Mouse (Mus musculus): Measurements from ENCODE around the gene Tmem132e. TPM values are rescaled to one million over a fixed set of nuclear protein-coding genes. Genes with fewer than 3 reads are reported as not detected.

Tmem132e gene
- polyA plus RNA-seq, 1 experiment from 2014 or later = 1.8 TPM

DNA sequence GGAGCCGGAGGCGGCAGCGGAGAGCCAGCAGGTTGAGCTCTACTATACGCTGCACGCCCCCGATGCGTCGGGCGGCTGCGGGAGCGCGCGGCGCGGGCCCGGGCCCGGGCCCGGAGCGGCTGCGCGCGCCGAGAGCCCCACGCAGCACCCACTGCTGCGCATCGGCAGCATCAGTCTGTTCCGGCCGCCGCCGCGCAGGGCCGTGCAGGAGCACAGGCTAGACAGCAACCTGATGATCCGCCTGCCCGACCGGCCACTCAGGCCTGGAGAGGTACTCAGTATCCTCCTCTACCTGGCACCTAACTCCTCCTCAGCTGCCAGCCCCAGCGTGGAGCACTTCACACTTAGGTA, 46.1 kb downstream of the Tmem132e start:
- Histone ChIP-seq H3K4me3 (peak overlapping the region; percentile 40), H3K27ac (no peak overlapping the region), H3K4me1 (peaks cover 11% of the 10 kb centered on the region), H3K4me2 (replicated peaks) (peak overlapping the region; percentile 79), H3K9me3 (no peaks in the 10 kb centered on the region), H3K27me3 (peaks cover 64% of the 10 kb centered on the region), H3K36me3 (no peaks in the 10 kb centered on the region), H3K9ac (no peak overlapping the region)
- 3% methylated on average over 36 of the region's 36 CpGs for WGBS
- ATAC-seq (ENCODE audit: insufficient number of reproducible peaks, insufficient read depth, low FRiP score, low TSS enrichment) = peak; percentile 67; the same call in 1 of the 2 replicates

DNA sequence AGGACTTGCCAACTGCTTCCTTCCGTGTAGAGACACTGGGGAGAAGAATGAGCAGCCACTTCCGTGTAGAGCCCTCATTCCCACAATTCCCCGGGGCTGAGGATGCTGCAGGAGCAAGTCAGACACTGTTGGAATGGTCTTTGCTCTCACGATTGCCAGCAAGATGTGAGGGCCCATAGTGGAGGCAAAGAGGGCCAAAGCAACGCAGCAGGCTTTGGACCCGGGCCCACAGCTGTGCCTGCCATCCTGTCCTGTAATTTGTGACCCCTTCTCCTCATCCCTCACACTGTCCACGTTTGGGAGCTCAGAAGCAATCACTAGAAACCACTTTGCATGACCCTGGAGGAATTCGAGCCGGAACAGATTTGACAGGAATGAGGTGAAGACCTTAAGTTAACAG, 59.8 kb downstream of the Tmem132e start:
- H3K27me3 ChIP-seq = no peaks in the 10 kb centered on the region
- 57% methylated on average over 9 of the region's 9 CpGs for WGBS
- H3K36me3 ChIP-seq = no peaks in the 10 kb centered on the region
- H3K4me3 ChIP-seq = no peak overlapping the region
- no peaks in the 10 kb centered on the region for H3K4me1 ChIP-seq
- no peak for ATAC-seq (ENCODE audit: insufficient number of reproducible peaks, insufficient read depth, low FRiP score, low TSS enrichment)
- no peak overlapping the region for H3K27ac ChIP-seq
- H3K9ac ChIP-seq = no peak overlapping the region
- no peak overlapping the region for H3K4me2 ChIP-seq (replicated peaks)
- no peaks in the 10 kb centered on the region for H3K9me3 ChIP-seq

DNA sequence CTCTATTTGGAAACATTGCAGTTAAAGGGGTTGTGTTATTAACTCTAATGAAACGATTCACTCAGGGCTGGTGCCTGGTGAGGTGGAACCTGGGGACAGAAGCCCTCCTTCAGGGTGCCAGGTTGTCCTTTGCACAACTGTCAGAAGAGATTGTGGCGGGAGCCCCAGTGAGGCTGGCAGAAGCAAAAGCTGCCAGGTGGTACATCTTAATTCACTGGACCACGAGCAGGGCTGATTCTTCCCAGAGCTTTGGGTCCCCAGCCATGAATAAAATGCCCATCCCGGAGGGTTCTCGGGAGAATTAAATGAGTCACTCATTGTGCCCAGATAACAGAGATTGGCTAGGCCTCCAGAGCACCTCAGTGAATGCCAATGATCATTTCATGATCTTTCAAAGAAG, 63.8 kb downstream of the Tmem132e start:
- H3K4me2 ChIP-seq (replicated peaks) = no peak overlapping the region
- no peaks in the 10 kb centered on the region for H3K9me3 ChIP-seq
- H3K36me3 ChIP-seq = no peaks in the 10 kb centered on the region
- H3K9ac ChIP-seq = no peak overlapping the region
- WGBS = 71% methylated on average over 5 of the region's 5 CpGs
- H3K27ac ChIP-seq = no peak overlapping the region
- ATAC-seq (ENCODE audit: insufficient number of reproducible peaks, insufficient read depth, low FRiP score, low TSS enrichment) = no peak
- H3K4me1 ChIP-seq = no peaks in the 10 kb centered on the region
- no peaks in the 10 kb centered on the region for H3K27me3 ChIP-seq
- no peak overlapping the region for H3K4me3 ChIP-seq

DNA sequence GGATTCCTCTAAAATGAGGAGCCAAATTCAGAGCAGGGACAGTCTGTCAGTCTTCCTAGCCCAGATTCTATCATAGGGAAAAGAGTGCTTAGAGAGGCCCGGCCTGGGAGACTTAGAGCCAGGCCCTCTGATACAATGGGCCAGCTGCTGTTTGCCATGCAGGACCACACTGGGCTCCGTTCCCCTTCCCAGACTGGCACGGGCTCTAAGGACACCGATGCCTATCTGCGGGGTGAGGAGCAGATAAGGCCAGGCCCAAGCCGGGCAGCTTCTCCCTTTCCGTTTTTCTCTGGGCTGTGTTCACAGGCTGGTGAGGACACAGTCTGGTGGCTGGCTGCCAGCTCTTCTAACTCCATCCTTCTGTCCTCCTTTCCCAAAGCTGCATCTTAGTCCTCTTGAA, 64.5 kb downstream of the Tmem132e start:
- WGBS = 75% methylated on average over 7 of the region's 7 CpGs
- H3K4me2 ChIP-seq (replicated peaks) = no peak overlapping the region
- no peak for ATAC-seq (ENCODE audit: insufficient number of reproducible peaks, insufficient read depth, low FRiP score, low TSS enrichment)
- no peak overlapping the region for H3K27ac ChIP-seq
- H3K4me3 ChIP-seq = no peak overlapping the region
- no peaks in the 10 kb centered on the region for H3K4me1 ChIP-seq
- H3K9ac ChIP-seq = no peak overlapping the region
- no peaks in the 10 kb centered on the region for H3K27me3 ChIP-seq
- H3K36me3 ChIP-seq = no peaks in the 10 kb centered on the region
- H3K9me3 ChIP-seq = no peaks in the 10 kb centered on the region

DNA sequence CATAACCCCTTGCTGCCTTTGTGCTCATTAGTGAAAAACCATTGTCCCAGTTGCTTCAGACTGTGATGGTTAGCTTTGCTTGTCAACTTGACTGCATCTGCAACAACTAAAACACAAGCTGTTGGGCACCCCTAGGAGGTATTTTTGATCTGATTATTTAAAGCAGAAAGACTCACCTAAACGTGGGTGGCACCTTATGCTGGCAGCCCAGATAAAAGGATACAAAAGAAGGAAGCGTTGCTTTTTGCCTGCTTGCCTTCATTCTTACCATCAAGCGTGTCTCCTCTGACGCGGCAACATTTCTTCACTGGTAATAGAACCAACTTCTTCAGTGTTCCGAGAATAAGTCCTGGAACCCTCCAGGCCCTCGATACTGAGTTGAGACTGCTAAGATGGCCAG, 72.6 kb downstream of the Tmem132e start:
- 86% methylated on average over 7 of the region's 7 CpGs for WGBS
- Histone ChIP-seq H3K27ac (no peak overlapping the region), H3K9me3 (no peaks in the 10 kb centered on the region), H3K4me3 (no peak overlapping the region), H3K9ac (no peak overlapping the region), H3K4me1 (no peaks in the 10 kb centered on the region), H3K27me3 (no peaks in the 10 kb centered on the region), H3K36me3 (no peaks in the 10 kb centered on the region), H3K4me2 (replicated peaks) (no peak overlapping the region)
- no peak for ATAC-seq (ENCODE audit: insufficient number of reproducible peaks, insufficient read depth, low FRiP score, low TSS enrichment)

DNA sequence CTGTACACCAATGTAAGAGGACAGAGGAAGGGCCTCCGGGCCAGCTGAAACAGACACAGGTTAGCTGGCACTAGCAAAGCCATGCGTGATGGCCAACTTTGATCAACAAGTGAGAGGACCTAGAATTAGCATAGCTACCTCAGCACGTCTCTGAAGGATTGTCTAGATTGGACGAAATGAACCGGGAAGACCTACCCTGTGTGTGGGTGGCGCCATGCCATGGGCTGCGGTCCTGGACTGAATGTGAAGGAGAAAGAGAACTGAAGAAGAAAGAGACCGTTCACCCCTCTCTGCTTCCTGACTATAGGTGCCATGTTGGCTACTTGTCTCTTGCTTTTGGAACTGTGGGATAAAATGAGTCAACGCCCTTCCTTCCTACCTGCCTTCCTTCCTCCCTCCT, 76.8 kb downstream of the Tmem132e start:
- no peak overlapping the region for H3K4me3 ChIP-seq
- H3K9ac ChIP-seq = no peak overlapping the region
- no peaks in the 10 kb centered on the region for H3K4me1 ChIP-seq
- H3K4me2 ChIP-seq (replicated peaks) = no peak overlapping the region
- H3K27me3 ChIP-seq = no peaks in the 10 kb centered on the region
- H3K36me3 ChIP-seq = no peaks in the 10 kb centered on the region
- H3K9me3 ChIP-seq = no peaks in the 10 kb centered on the region
- WGBS = 88% methylated on average over 9 of the region's 9 CpGs
- no peak overlapping the region for H3K27ac ChIP-seq
- no peak for ATAC-seq (ENCODE audit: insufficient number of reproducible peaks, insufficient read depth, low FRiP score, low TSS enrichment)

GRCm38 (mm10) chr11:82467218-82467617, 78.5 kb downstream of the Tmem132e start:
- no peak for ATAC-seq (ENCODE audit: insufficient number of reproducible peaks, insufficient read depth, low FRiP score, low TSS enrichment)
- Histone ChIP-seq H3K36me3 (no peaks in the 10 kb centered on the region), H3K4me1 (no peaks in the 10 kb centered on the region), H3K27me3 (no peaks in the 10 kb centered on the region), H3K9me3 (no peaks in the 10 kb centered on the region), H3K27ac (no peak overlapping the region), H3K4me3 (no peak overlapping the region), H3K9ac (no peak overlapping the region), H3K4me2 (replicated peaks) (no peak overlapping the region)
- 84% methylated on average over 7 of the region's 7 CpGs for WGBS

DNA sequence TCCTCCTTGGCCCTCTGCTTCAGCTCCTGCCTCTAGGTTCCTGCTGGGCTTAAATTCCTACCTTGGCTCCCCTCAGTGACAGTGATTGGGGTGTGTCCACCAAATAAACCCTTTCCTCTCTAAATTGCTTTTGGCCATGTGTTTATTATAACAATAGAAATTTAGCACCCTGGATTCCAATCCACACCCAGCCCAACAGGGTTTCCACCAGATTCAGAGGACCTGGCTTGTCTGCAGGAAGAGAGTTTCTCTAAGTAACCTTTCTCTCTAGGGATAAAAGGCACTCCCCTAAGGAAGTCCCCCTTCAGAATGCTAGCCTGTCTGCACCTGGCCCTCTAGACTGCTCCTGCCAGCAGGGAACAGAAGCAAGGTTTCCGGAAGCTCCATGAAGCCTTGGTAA, 82.4 kb downstream of the Tmem132e start:
- 71% methylated on average over 1 of the region's 1 CpGs for WGBS
- Histone ChIP-seq H3K9me3 (no peaks in the 10 kb centered on the region), H3K4me1 (no peaks in the 10 kb centered on the region), H3K4me3 (no peak overlapping the region), H3K36me3 (no peaks in the 10 kb centered on the region), H3K9ac (no peak overlapping the region), H3K4me2 (replicated peaks) (no peak overlapping the region), H3K27ac (no peak overlapping the region), H3K27me3 (no peaks in the 10 kb centered on the region)
- no peak for ATAC-seq (ENCODE audit: insufficient number of reproducible peaks, insufficient read depth, low FRiP score, low TSS enrichment)

- Histone ChIP-seq H3K4me2 (replicated peaks) (no peak overlapping the region), H3K27ac (no peak overlapping the region)
- 47% methylated on average over 12 of the region's 12 CpGs for WGBS
Observed at GRCm38 (mm10) chr11:82473137-82473621, 84.5 kb downstream of the Tmem132e start.

DNA sequence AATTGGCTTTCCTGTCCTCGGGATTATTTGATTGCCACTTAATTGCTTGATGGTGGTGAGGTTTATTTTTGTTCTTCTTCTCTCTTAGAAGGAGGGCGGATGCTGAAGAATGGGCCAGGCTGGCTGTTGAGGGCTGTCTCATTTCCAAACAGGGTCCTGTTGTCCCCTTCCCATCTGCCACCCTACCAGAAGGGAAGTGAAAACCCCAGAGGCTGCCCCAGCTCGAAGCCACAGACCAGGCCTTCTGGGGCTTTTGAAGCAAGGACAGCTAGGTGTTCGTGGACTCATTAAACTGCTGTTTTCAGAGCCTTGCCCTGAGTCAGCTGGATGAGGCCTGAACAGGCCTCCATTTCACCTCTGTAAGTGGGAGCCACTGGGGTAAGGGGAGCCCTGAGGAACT, 87.4 kb downstream of the Tmem132e start:
- Histone ChIP-seq H3K36me3 (no peaks in the 10 kb centered on the region), H3K27ac (no peak overlapping the region), H3K4me1 (no peaks in the 10 kb centered on the region), H3K9me3 (no peaks in the 10 kb centered on the region), H3K4me2 (replicated peaks) (no peak overlapping the region), H3K27me3 (no peaks in the 10 kb centered on the region), H3K4me3 (no peak overlapping the region), H3K9ac (no peak overlapping the region)
- 65% methylated on average over 4 of the region's 4 CpGs for WGBS
- ATAC-seq (ENCODE audit: insufficient number of reproducible peaks, insufficient read depth, low FRiP score, low TSS enrichment) = no peak

More at GRCm38 (mm10) chr11:82473137-82473621, 84.5 kb downstream of the Tmem132e start:
- H3K36me3 ChIP-seq = no peaks in the 10 kb centered on the region
- ATAC-seq (ENCODE audit: insufficient number of reproducible peaks, insufficient read depth, low FRiP score, low TSS enrichment) = no peak
- H3K27me3 ChIP-seq = no peaks in the 10 kb centered on the region
- no peaks in the 10 kb centered on the region for H3K4me1 ChIP-seq
- no peak overlapping the region for H3K4me3 ChIP-seq
- H3K9me3 ChIP-seq = no peaks in the 10 kb centered on the region
- no peak overlapping the region for H3K9ac ChIP-seq

DNA sequence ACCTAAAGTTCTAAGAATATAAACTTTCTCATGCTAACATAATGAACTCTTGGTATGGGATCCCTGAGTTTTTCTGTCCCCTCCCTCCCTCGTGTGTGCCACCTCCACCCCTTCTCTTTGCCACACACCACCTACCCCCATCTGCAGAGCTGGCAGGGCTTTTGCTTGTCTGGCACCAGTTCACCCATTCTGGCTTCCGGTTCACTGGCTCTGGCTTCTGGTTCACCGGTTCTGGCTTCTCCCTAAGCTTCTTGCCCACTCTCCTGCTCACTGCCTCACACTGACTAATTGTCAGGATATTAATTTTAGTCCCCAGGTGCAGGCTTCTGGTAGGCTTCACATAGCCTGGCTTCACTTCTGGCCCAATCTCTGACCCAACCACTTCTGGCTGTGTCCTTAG, 88.7 kb downstream of the Tmem132e start:
- Histone ChIP-seq H3K4me2 (replicated peaks) (no peak overlapping the region), H3K27me3 (no peaks in the 10 kb centered on the region), H3K4me3 (no peak overlapping the region), H3K4me1 (no peaks in the 10 kb centered on the region), H3K27ac (no peak overlapping the region), H3K9me3 (no peaks in the 10 kb centered on the region), H3K9ac (no peak overlapping the region), H3K36me3 (no peaks in the 10 kb centered on the region)
- no peak for ATAC-seq (ENCODE audit: insufficient number of reproducible peaks, insufficient read depth, low FRiP score, low TSS enrichment)
- WGBS = 91% methylated on average over 3 of the region's 3 CpGs

GRCm38 (mm10) chr11:82480941-82481340, 92.2 kb downstream of the Tmem132e start:
- Histone ChIP-seq H3K9me3 (no peaks in the 10 kb centered on the region), H3K27ac (no peak overlapping the region), H3K4me3 (no peak overlapping the region), H3K27me3 (no peaks in the 10 kb centered on the region), H3K4me1 (no peaks in the 10 kb centered on the region), H3K4me2 (replicated peaks) (no peak overlapping the region), H3K36me3 (no peaks in the 10 kb centered on the region), H3K9ac (no peak overlapping the region)
- 64% methylated on average over 3 of the region's 3 CpGs for WGBS
- no peak for ATAC-seq (ENCODE audit: insufficient number of reproducible peaks, insufficient read depth, low FRiP score, low TSS enrichment)

All from embryonic facial prominence, embryonic 12.5 days (tissue).